Mouse (Mus musculus): ENCODE data around the gene Ptgr1.

DNA sequence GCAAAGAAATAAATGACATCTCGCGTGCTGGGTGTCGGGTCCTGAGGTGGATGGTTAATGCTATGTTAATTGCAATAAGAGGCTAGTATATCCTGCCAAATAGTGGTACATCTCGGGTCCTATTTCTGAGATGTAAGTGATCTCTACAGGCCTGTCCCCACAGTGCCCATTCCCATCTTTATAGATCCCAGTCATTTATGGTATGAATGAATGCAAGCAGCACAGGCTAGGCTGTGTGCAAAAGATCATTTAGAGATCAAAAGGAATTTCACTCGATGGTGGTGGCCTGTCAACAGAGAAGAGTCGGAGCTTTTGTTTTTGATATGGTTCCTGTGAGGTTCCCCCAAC is 42.7 kb downstream of the Ptgr1 start:
- TF ChIP-seq CTCF (IDR thresholded peaks at IDR 0.05; ENCODE audit: extremely low read depth, insufficient read depth, low read length) (no peak), POLR2A (IDR thresholded peaks at IDR 0.05; ENCODE audit: extremely low read depth, insufficient read depth, low read length) (no peak)

Data from cortical plate, adult 2 months (tissue).